Mouse (Mus musculus): Measurements from ENCODE around the gene Gstm6. TPM values are rescaled to one million over a fixed set of nuclear protein-coding genes. Genes with fewer than 3 reads are reported as not detected.
A peak's percentile ranks its signal among the peaks of the same experiment; 100 is the strongest.

The Gstm6 gene
- total and polyA plus RNA-seq, 3 experiments = 0.16 TPM; not detected in 2

DNA sequence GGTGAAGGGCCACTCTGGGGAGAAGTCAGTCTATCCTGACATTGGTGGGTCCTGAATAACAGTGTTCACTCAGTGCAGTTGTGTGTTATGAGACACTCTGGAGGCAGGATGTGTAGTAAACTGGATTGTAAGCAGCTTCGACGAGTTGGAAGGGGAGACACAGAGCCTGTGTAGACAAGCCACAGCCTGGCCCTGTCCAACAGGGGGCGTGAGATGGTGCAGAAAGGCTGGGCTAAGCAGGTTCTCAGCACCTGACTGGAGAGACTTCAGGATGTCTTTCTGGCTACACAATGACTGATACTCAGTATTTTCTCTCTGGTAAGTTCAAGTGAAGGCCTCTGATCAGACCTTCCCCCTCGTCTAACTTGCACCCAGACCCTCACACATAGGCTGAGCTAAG is 2.2 kb upstream of the Gstm6 start:
- Histone ChIP-seq H3K36me3 (replicated peaks) (no peaks in the 10 kb centered on the region), H3K27me3 (ENCODE audit: insufficient read depth, low read length) (peaks cover 7% of the 10 kb centered on the region; the same call in 1 of the 2 replicates), H3K9me3 (replicated peaks) (no peaks in the 10 kb centered on the region), H3K4me1 (ENCODE audit: insufficient read depth, low read depth, low read length) (no peaks in the 10 kb centered on the region), H3K4me3 (ENCODE audit: low read depth, low read length) (no peak overlapping the region)
- ATAC-seq (ENCODE audit: extremely low read depth, insufficient number of reproducible peaks, low FRiP score, poor library complexity, severe bottlenecking) (no peak), DNase-seq (ENCODE audit: low spot score) (no peak)
- no peak for TF ChIP-seq GATA1 (IDR thresholded peaks at IDR 0.05; ENCODE audit: borderline replicate concordance, low read length)
- TF ChIP-seq POLR2AphosphoS5 (IDR thresholded peaks at IDR 0.05; ENCODE audit: insufficient replicate concordance, low read depth, low read length) = no peak

- no peak for DNase-seq (ENCODE audit: low spot score)
- no peaks in the 10 kb centered on the region for H3K27me3 ChIP-seq (ENCODE audit: insufficient read depth, low read length)
- H3K36me3 ChIP-seq (replicated peaks) = no peaks in the 10 kb centered on the region
- TF ChIP-seq GATA1 (IDR thresholded peaks at IDR 0.05; ENCODE audit: borderline replicate concordance, low read length) = no peak
- no peak for TF ChIP-seq TAL1 (conservative IDR thresholded peaks at IDR 0.05; ENCODE audit: low read depth, low read length)
- no peak for TF ChIP-seq CTCF (IDR thresholded peaks at IDR 0.05; ENCODE audit: low read depth, low read length)
- no peak for TF ChIP-seq POLR2AphosphoS5 (IDR thresholded peaks at IDR 0.05; ENCODE audit: insufficient replicate concordance, low read depth, low read length)
- TF ChIP-seq GATA2 (IDR thresholded peaks at IDR 0.05; ENCODE audit: borderline replicate concordance, low read depth, low read length) = no peak
- H3K4me3 ChIP-seq (ENCODE audit: low read depth, low read length) = no peak overlapping the region
- no peak for ATAC-seq (ENCODE audit: extremely low read depth, insufficient number of reproducible peaks, low FRiP score, poor library complexity, severe bottlenecking)
- no peaks in the 10 kb centered on the region for H3K9me3 ChIP-seq (replicated peaks)
- H3K4me1 ChIP-seq (ENCODE audit: insufficient read depth, low read depth, low read length) = peaks cover 2% of the 10 kb centered on the region; the same call in 1 of the 2 replicates
Measured at GRCm38 (mm10) chr3:107941261-107941660, 2.3 kb downstream of the Gstm6 start.

- peaks cover 2% of the 10 kb centered on the region; the same call in 1 of the 2 replicates for H3K4me1 ChIP-seq (ENCODE audit: insufficient read depth, low read depth, low read length)
- no peak overlapping the region for H3K4me3 ChIP-seq (ENCODE audit: low read depth, low read length)
- DNase-seq (ENCODE audit: low spot score) = no peak
- H3K9me3 ChIP-seq (replicated peaks) = no peaks in the 10 kb centered on the region
- no peak for ATAC-seq (ENCODE audit: extremely low read depth, insufficient number of reproducible peaks, low FRiP score, poor library complexity, severe bottlenecking)
- TF ChIP-seq POLR2AphosphoS5 (IDR thresholded peaks at IDR 0.05; ENCODE audit: insufficient replicate concordance, low read depth, low read length) (no peak), TAL1 (conservative IDR thresholded peaks at IDR 0.05; ENCODE audit: low read depth, low read length) (no peak), GATA1 (IDR thresholded peaks at IDR 0.05; ENCODE audit: borderline replicate concordance, low read length) (no peak), GATA2 (IDR thresholded peaks at IDR 0.05; ENCODE audit: borderline replicate concordance, low read depth, low read length) (no peak), CTCF (IDR thresholded peaks at IDR 0.05; ENCODE audit: low read depth, low read length) (no peak)
- H3K27me3 ChIP-seq (ENCODE audit: insufficient read depth, low read length) = no peaks in the 10 kb centered on the region
- H3K36me3 ChIP-seq (replicated peaks) = no peaks in the 10 kb centered on the region
Measured at GRCm38 (mm10) chr3:107940524-107940923, 3.0 kb downstream of the Gstm6 start.

- peaks cover 2% of the 10 kb centered on the region; the same call in 1 of the 2 replicates for H3K4me1 ChIP-seq (ENCODE audit: insufficient read depth, low read depth, low read length)
- H3K9me3 ChIP-seq (replicated peaks) = no peaks in the 10 kb centered on the region
- TF ChIP-seq POLR2AphosphoS5 (IDR thresholded peaks at IDR 0.05; ENCODE audit: insufficient replicate concordance, low read depth, low read length) (no peak), CTCF (IDR thresholded peaks at IDR 0.05; ENCODE audit: low read depth, low read length) (no peak), GATA2 (IDR thresholded peaks at IDR 0.05; ENCODE audit: borderline replicate concordance, low read depth, low read length) (no peak), TAL1 (conservative IDR thresholded peaks at IDR 0.05; ENCODE audit: low read depth, low read length) (no peak), GATA1 (IDR thresholded peaks at IDR 0.05; ENCODE audit: borderline replicate concordance, low read length) (no peak)
- no peaks in the 10 kb centered on the region for H3K27me3 ChIP-seq (ENCODE audit: insufficient read depth, low read length)
- no peak for DNase-seq (ENCODE audit: low spot score)
- H3K36me3 ChIP-seq (replicated peaks) = no peaks in the 10 kb centered on the region
- no peak for ATAC-seq (ENCODE audit: extremely low read depth, insufficient number of reproducible peaks, low FRiP score, poor library complexity, severe bottlenecking)
- no peak overlapping the region for H3K4me3 ChIP-seq (ENCODE audit: low read depth, low read length)
Measured at GRCm38 (mm10) chr3:107939830-107940229, 3.7 kb downstream of the Gstm6 start.

DNA sequence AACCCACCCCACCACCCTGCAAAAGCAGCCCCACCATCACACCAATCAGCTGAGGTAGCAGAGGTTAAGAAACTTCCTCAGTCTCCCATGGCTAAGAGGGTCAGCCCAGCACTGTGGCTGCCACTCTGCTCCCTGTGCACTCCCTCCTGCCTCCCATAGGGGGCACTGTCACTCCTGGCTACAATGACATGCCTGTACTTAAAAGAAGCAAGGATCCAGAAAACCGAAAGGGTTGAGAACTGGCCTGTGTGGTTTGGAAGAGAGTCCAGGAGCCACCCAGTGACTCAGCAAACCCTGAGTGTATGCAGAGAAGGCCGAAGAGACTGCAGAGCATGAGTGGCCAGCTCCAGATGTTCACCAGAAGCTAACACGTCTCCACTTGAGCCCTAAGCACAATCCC is 4.1 kb downstream of the Gstm6 start:
- no peak overlapping the region for H3K4me3 ChIP-seq (ENCODE audit: low read depth, low read length)
- no peaks in the 10 kb centered on the region for H3K9me3 ChIP-seq (replicated peaks)
- H3K36me3 ChIP-seq (replicated peaks) = no peaks in the 10 kb centered on the region
- no peaks in the 10 kb centered on the region for H3K27me3 ChIP-seq (ENCODE audit: insufficient read depth, low read length)
- ATAC-seq (ENCODE audit: extremely low read depth, insufficient number of reproducible peaks, low FRiP score, poor library complexity, severe bottlenecking) = peak; percentile 28; the same call in 1 of the 2 replicates
- TF ChIP-seq CTCF (IDR thresholded peaks at IDR 0.05; ENCODE audit: low read depth, low read length) = peak; percentile 79
- TF ChIP-seq GATA1 (IDR thresholded peaks at IDR 0.05; ENCODE audit: borderline replicate concordance, low read length) = no peak
- peaks cover 2% of the 10 kb centered on the region; the same call in 1 of the 2 replicates for H3K4me1 ChIP-seq (ENCODE audit: insufficient read depth, low read depth, low read length)
- peak; percentile 13 for DNase-seq (ENCODE audit: low spot score)

DNA sequence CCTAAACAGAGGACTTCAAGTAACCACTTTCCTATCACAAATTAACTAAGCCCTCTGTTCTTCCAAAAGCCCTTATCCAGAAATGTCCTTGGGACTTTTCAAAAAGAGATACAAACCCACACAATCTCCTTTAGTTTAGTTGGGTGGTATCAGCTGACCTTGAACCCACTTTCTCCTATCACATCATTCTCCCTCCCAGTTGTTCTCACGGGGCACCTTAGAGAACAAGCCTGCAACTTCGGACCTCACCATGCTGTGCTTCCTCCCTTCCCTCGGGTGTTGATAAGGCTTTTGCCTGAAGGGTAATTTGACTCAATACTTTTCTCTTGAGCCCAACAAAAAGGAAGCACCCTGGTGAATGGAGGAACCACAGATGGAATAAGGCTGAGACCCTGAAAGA is 7.7 kb downstream of the Gstm6 start:
- DNase-seq (ENCODE audit: low spot score) (no peak), ATAC-seq (ENCODE audit: extremely low read depth, insufficient number of reproducible peaks, low FRiP score, poor library complexity, severe bottlenecking) (no peak)
- no peaks in the 10 kb centered on the region for H3K9me3 ChIP-seq (replicated peaks)
- H3K27me3 ChIP-seq (ENCODE audit: insufficient read depth, low read length) = 0 out of 2 replicates have a peak, but pooled peaks cover 5% of the 10 kb centered on the region
- peaks cover 2% of the 10 kb centered on the region; the same call in 1 of the 2 replicates for H3K4me1 ChIP-seq (ENCODE audit: insufficient read depth, low read depth, low read length)
- H3K36me3 ChIP-seq (replicated peaks) = no peaks in the 10 kb centered on the region
- H3K4me3 ChIP-seq (ENCODE audit: low read depth, low read length) = no peak overlapping the region
- TF ChIP-seq TAL1 (conservative IDR thresholded peaks at IDR 0.05; ENCODE audit: low read depth, low read length) = no peak
- no peak for TF ChIP-seq CTCF (IDR thresholded peaks at IDR 0.05; ENCODE audit: low read depth, low read length)
- TF ChIP-seq POLR2AphosphoS5 (IDR thresholded peaks at IDR 0.05; ENCODE audit: insufficient replicate concordance, low read depth, low read length) = no peak
- no peak for TF ChIP-seq GATA1 (IDR thresholded peaks at IDR 0.05; ENCODE audit: borderline replicate concordance, low read length)
- no peak for TF ChIP-seq GATA2 (IDR thresholded peaks at IDR 0.05; ENCODE audit: borderline replicate concordance, low read depth, low read length)

DNA sequence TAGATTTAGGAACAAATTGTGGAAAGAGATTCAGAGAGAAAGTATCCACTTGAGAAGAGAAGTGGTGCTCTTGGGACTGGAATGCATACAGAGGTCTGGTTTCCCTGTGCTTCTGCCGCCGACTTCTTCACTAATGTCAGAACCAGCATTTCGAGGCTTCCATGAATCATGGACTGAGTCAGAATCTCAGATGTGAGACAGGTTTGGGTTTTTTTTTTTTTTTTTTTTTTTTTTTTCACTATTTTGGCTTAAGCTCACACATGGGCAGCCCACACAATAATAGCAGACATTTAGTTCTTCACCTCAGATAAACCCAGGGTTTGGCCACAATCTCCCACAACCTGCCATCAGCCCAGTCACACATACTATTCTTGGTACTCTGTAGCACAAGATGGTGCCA is 8.3 kb downstream of the Gstm6 start:
- DNase-seq (ENCODE audit: low spot score) (no peak), ATAC-seq (ENCODE audit: extremely low read depth, insufficient number of reproducible peaks, low FRiP score, poor library complexity, severe bottlenecking) (no peak)
- Histone ChIP-seq H3K4me3 (ENCODE audit: low read depth, low read length) (no peak overlapping the region), H3K4me1 (ENCODE audit: insufficient read depth, low read depth, low read length) (peaks cover 2% of the 10 kb centered on the region; the same call in 1 of the 2 replicates), H3K27me3 (ENCODE audit: insufficient read depth, low read length) (peaks cover 5% of the 10 kb centered on the region; the same call in 1 of the 2 replicates), H3K36me3 (replicated peaks) (no peaks in the 10 kb centered on the region), H3K9me3 (replicated peaks) (no peaks in the 10 kb centered on the region)
- TF ChIP-seq GATA2 (IDR thresholded peaks at IDR 0.05; ENCODE audit: borderline replicate concordance, low read depth, low read length) (no peak), TAL1 (conservative IDR thresholded peaks at IDR 0.05; ENCODE audit: low read depth, low read length) (no peak), POLR2AphosphoS5 (IDR thresholded peaks at IDR 0.05; ENCODE audit: insufficient replicate concordance, low read depth, low read length) (no peak), CTCF (IDR thresholded peaks at IDR 0.05; ENCODE audit: low read depth, low read length) (no peak), GATA1 (IDR thresholded peaks at IDR 0.05; ENCODE audit: borderline replicate concordance, low read length) (no peak)

Data from G1E (cell line).